Mouse (Mus musculus): ENCODE measurements around the gene Sag.

DNA sequence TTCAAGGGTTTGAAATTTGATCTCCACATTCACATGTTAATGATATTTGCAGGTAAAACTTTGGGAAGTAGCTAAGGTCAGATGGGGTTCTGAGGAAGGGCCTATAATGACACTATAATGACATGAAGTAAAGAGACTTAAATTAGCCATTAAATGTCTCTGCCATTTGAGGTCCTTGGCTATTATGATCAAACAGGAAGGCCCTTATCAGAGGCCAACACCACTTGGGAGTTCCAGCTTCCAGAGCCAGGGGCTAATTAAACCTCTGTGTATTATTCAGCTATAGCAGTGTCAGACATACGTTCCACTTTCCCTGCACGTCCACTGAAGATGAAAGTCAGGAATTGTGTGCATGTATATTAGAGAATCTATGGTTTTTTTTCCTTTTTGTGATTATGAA lies 23.0 kb downstream of the Sag start:
- TF ChIP-seq CTCF (IDR thresholded peaks at IDR 0.05; ENCODE audit: borderline replicate concordance, insufficient read depth, low read depth, low read length) (no peak), POLR2A (IDR thresholded peaks at IDR 0.05; ENCODE audit: borderline replicate concordance, insufficient read depth, low read length) (no peak)

All from cerebellum, adult 2 months (tissue).